Mouse (Mus musculus) liver, adult 2 months (tissue): ENCODE measurements around the gene Rpgrip1. TPM values are rescaled to one million over a fixed set of nuclear protein-coding genes. Genes with fewer than 3 reads are reported as not detected.

ENCODE experiments used
- DNase-seq: peaks from one replicate; pipeline ENCODE4 v3.0.0-alpha.2; 2011; ENCODE audit warnings: low read depth, low spot score; ENCODE audit errors: extremely low read depth
- H3K27ac ChIP-seq: fragments of 200-500 bp; replicated peaks from 2 replicates; pipeline ENCODE4 v1.5.1; 2012; ENCODE audit warnings: low read depth, mild to moderate bottlenecking, control low read depth, inconsistent platforms, low read length; ENCODE audit not compliant: insufficient read depth
- H3K27me3 ChIP-seq: fragments of 200-500 bp; 2 replicates; pipeline ENCODE4 v1.6.1; 2012; ENCODE audit warnings: mild to moderate bottlenecking, moderate library complexity, low read length, inconsistent platforms; ENCODE audit not compliant: control insufficient read depth, insufficient read depth
- H3K36me3 ChIP-seq: fragments of 200-500 bp; 2 replicates; pipeline ENCODE4 v1.6.1; 2012; ENCODE audit warnings: low read length, inconsistent platforms; ENCODE audit not compliant: control insufficient read depth, insufficient read depth
- H3K4me1 ChIP-seq: fragments of 200-500 bp; 2 replicates; pipeline ENCODE4 v1.6.1; 2011; ENCODE audit warnings: low read length; ENCODE audit not compliant: control insufficient read depth, insufficient read depth
- H3K4me3 ChIP-seq: fragments of 200-500 bp; 2 replicates; pipeline ENCODE4 v1.5.1; 2011; ENCODE audit warnings: low read depth, mild to moderate bottlenecking, control low read depth, low read length, moderate library complexity; ENCODE audit not compliant: insufficient read depth
- H3K79me2 ChIP-seq: fragments of 200-500 bp; 2 replicates; pipeline ENCODE4 v1.6.1; 2012; ENCODE audit warnings: inconsistent platforms, mild to moderate bottlenecking, low read length, moderate library complexity; ENCODE audit not compliant: control insufficient read depth, insufficient read depth
- H3K9ac ChIP-seq: fragments of 200-500 bp; 2 replicates; pipeline ENCODE4 v1.6.1; 2012; ENCODE audit warnings: low read depth, mild to moderate bottlenecking, control low read depth, inconsistent platforms, low read length
- CTCF ChIP-seq: fragments of 200-500 bp; IDR thresholded peaks from 2 replicates; pipeline ENCODE4 v1.5.1; 2011; ENCODE audit warnings: low read depth, low read length, control low read depth
- POLR2A ChIP-seq: fragments of 200-500 bp; IDR thresholded peaks from 2 replicates; pipeline ENCODE4 v1.6.1; 2011; ENCODE audit warnings: low read length, control low read depth; ENCODE audit not compliant: insufficient read depth; ENCODE audit errors: extremely low read depth
- WGBS: fragments of 180-500 bp; shearing (Covaris S2); methylation state at CpG from one replicate; pipeline ENCODE4 v1.1.7; 2018; 5-methylcytosine and 5-hydroxymethylcytosine counted together
- polyA plus RNA-seq: library from polyadenylated mRNA; depleted of rRNA; stranded (reverse); fragments of >200 nt; gene quantifications from 2 replicates; pipeline ENCODE4 v1.2.3, GENCODE M21; 2012; rRNA removed
- total RNA-seq: library from RNA; depleted of rRNA; stranded (reverse); fragments of >200 nt; gene quantifications from 2 replicates; pipeline ENCODE4 v1.2.3, GENCODE M21; 2014; rRNA removed

Rpgrip1 gene
- total RNA-seq (0.55 and 1.2 TPM in 2 replicates), polyA plus RNA-seq (0.35 and 0.50 TPM in 2 replicates)

DNA sequence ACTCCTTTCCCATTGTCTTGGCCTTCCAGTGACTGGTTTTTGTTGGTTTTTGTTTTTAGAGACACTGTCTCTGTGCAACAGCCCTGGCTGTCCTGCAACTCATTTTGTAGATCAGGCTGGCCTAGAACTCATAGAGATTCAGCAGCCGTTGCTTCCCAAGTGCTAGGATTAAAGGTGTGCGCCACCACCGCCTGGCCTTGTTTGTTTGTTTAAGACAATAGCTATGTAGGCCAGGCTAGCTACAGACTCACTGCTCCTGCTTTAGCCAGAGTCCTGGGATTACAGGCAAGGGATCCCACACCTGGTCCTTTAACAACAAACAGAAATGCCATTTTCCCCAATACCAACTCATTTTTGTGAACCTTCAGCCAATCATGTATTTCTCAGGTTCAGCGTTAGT is at the start of gene Rpgrip1:
Rpgrip1 (plus strand) TSS at position 359 of the 400 bp plus-strand sequence.
- no peak within 1 kb of the TSS for H3K4me3 ChIP-seq
- no peak for DNase-seq
- no peak within 1 kb of the TSS for H3K9ac ChIP-seq
- H3K36me3 ChIP-seq, result no peaks in the 10 kb centered on the region
- H3K4me1 ChIP-seq, result peaks cover 2% of the 10 kb centered on the region
- no peaks in the 10 kb centered on the region for H3K27me3 ChIP-seq
- no peak within 1 kb of the TSS for H3K27ac ChIP-seq
- no peak for TF ChIP-seq CTCF
- no peak for TF ChIP-seq POLR2A
- WGBS, result 94% methylated on average over 4 of the region's 4 CpGs
- H3K79me2 ChIP-seq, result no peaks in the 10 kb centered on the region

DNA sequence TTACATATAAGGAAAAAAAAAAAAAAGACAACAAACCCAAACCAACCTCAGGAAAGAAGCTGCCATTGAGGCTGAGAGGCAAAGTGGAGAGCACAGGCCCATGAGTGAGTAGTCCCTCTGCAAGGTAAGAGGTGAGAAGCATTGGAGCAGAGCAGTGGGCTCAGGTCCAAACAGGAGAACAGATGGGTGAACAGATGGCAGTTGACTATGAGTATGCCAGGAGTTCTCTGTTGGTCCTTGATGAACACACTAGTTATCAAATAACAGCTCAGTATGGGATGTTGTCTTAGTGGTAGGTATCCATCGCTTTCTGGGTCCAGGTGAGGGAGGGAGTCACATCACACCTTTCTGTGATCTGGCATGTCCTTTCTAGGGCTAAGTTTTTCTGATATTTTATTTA is 49.7 kb upstream of the Rpgrip1 start:
- no peak for DNase-seq
- no peak overlapping the region for H3K27ac ChIP-seq
- no peak overlapping the region for H3K9ac ChIP-seq
- TF ChIP-seq CTCF (no peak), POLR2A (no peak)
- H3K79me2 ChIP-seq, result no peaks in the 10 kb centered on the region
- no peaks in the 10 kb centered on the region; the same call in 1 of the 2 replicates for H3K4me1 ChIP-seq
- no peaks in the 10 kb centered on the region for H3K27me3 ChIP-seq
- H3K36me3 ChIP-seq, result no peaks in the 10 kb centered on the region
- WGBS, result 100% methylated on average over 1 of the region's 1 CpGs
- H3K4me3 ChIP-seq, result no peak overlapping the region

GRCm38 (mm10) chr14:52061798-52062197 is 48.7 kb upstream of the Rpgrip1 start:
- H3K36me3 ChIP-seq, result no peaks in the 10 kb centered on the region
- no peaks in the 10 kb centered on the region for H3K27me3 ChIP-seq
- no peak for DNase-seq
- H3K9ac ChIP-seq, result no peak overlapping the region
- no peaks in the 10 kb centered on the region; the same call in 1 of the 2 replicates for H3K4me1 ChIP-seq
- H3K79me2 ChIP-seq, result no peaks in the 10 kb centered on the region
- H3K27ac ChIP-seq, result no peak overlapping the region
- TF ChIP-seq CTCF (no peak), POLR2A (no peak)
- no peak overlapping the region for H3K4me3 ChIP-seq
- 83% methylated on average over 8 of the region's 8 CpGs for WGBS

GRCm38 (mm10) chr14:52066135-52066534 is 44.4 kb upstream of the Rpgrip1 start:
- no peaks in the 10 kb centered on the region for H3K79me2 ChIP-seq
- DNase-seq, result no peak
- no peaks in the 10 kb centered on the region for H3K4me1 ChIP-seq
- no peaks in the 10 kb centered on the region for H3K36me3 ChIP-seq
- no peak overlapping the region for H3K9ac ChIP-seq
- no peak overlapping the region for H3K27ac ChIP-seq
- TF ChIP-seq CTCF, result no peak
- no peak for TF ChIP-seq POLR2A
- 69% methylated on average over 4 of the region's 4 CpGs for WGBS
- no peak overlapping the region for H3K4me3 ChIP-seq
- H3K27me3 ChIP-seq, result no peaks in the 10 kb centered on the region

GRCm38 (mm10) chr14:52071599-52072137 is 38.8 kb upstream of the Rpgrip1 start:
- H3K4me3 ChIP-seq, result no peak overlapping the region
- H3K36me3 ChIP-seq, result peaks cover 35% of the 10 kb centered on the region
- no peak overlapping the region for H3K27ac ChIP-seq
- H3K79me2 ChIP-seq, result no peaks in the 10 kb centered on the region
- H3K4me1 ChIP-seq, result no peaks in the 10 kb centered on the region
- WGBS, result 92% methylated on average over 15 of the region's 15 CpGs
- H3K9ac ChIP-seq, result no peak overlapping the region
- H3K27me3 ChIP-seq, result no peaks in the 10 kb centered on the region
- TF ChIP-seq POLR2A, result no peak
- TF ChIP-seq CTCF, result no peak
- DNase-seq, result no peak

GRCm38 (mm10) chr14:52083083-52083482 is 27.4 kb upstream of the Rpgrip1 start:
- Histone ChIP-seq H3K4me3 (no peak overlapping the region), H3K27ac (no peak overlapping the region), H3K9ac (no peak overlapping the region), H3K4me1 (no peaks in the 10 kb centered on the region; the same call in 1 of the 2 replicates), H3K27me3 (no peaks in the 10 kb centered on the region), H3K79me2 (peaks cover 2% of the 10 kb centered on the region; the same call in 1 of the 2 replicates), H3K36me3 (peaks cover 65% of the 10 kb centered on the region)
- TF ChIP-seq POLR2A (no peak), CTCF (no peak)
- DNase-seq, result no peak
